Mouse (Mus musculus): ENCODE results near the gene Gm3047. TPM values are rescaled to one million over a fixed set of nuclear protein-coding genes. Genes with fewer than 3 reads are reported as not detected.
"Not testable (repeated sequence)": the region's sequence is repeated elsewhere in the genome, so short reads cannot be mapped to it uniquely, and the experiment has no call there.

Gm3047 gene
- not detected for polyA plus RNA-seq (2017; shearing (Covaris generic))

- not testable (repeated sequence) for ATAC-seq
Observed at GRCm38 (mm10) chr14:4555105-4555504, at the start of gene Gm3047. Gm3047 (plus strand) TSS chr14:4555405.

Other genes with a start within 250 kb of the Gm3047 start
- gene Gm3149, start 238.1 kb upstream of the Gm3047 start, polyA plus RNA-seq (2017; shearing (Covaris generic)), result not detected
- gene 2610042L04Rik, start 220.6 kb upstream of the Gm3047 start, polyA plus RNA-seq (2017; shearing (Covaris generic)), result 1 to 10 TPM; 3.1 to 7.4 TPM
- gene Gm3159, start 157.9 kb upstream of the Gm3047 start, polyA plus RNA-seq (2017; shearing (Covaris generic)), result not detected
- gene Gm3164, start 140.0 kb upstream of the Gm3047 start, polyA plus RNA-seq (2017; shearing (Covaris generic)), result 1 to 10 TPM; 1.6 to 2.4 TPM
- gene Gm3173, start 124.4 kb upstream of the Gm3047 start, polyA plus RNA-seq (2017; shearing (Covaris generic)), result 1 to 10 TPM in 1 of 2 experiments, not detected in 1; 2.6 TPM
- gene Gm3182, start 73.7 kb upstream of the Gm3047 start, polyA plus RNA-seq (2017; shearing (Covaris generic)), result not detected
- not detected for gene Gm8159, start 76.9 kb downstream of the Gm3047 start, polyA plus RNA-seq (2017; shearing (Covaris generic))
- not detected for gene Gm3239, start 108.8 kb downstream of the Gm3047 start, polyA plus RNA-seq (2017; shearing (Covaris generic))
- gene Gm7876, start 153.8 kb downstream of the Gm3047 start, polyA plus RNA-seq (2017; shearing (Covaris generic)), result not detected
- gene Gm3252, start 171.4 kb downstream of the Gm3047 start, polyA plus RNA-seq (2017; shearing (Covaris generic)), result 1 to 10 TPM; 2.1 to 5.2 TPM
- not detected for gene Gm9602, start 220.9 kb downstream of the Gm3047 start, polyA plus RNA-seq (2017; shearing (Covaris generic))